Mouse (Mus musculus): ENCODE data around the gene Lrrc59.
A peak's percentile ranks its signal among the peaks of the same experiment; 100 is the strongest.

DNA sequence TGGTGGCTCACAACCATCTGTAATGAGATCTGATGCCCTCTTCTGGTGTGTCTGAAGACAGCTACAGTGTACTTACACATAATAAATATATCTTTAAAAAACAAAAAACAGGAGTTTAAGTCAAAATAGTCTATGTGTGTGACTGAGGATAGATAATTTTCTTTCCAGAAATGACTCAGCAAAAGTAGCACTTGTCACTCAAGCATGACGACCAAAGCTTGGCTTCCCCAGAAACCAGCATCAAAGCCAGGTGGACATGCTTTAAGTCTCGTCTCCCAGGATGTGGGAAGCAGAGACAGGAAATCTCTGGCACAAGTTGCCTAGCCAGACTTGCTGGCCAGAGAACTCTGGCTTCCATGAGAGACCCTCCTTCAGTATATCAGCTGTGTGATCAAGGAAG lies 7.4 kb upstream of the Lrrc59 start:
- TF ChIP-seq POLR2A (IDR thresholded peaks at IDR 0.05; ENCODE audit: low read depth, low read length) (no peak), CTCF (conservative IDR thresholded peaks at IDR 0.05 in 1 of 2, IDR thresholded peaks at IDR 0.05 in 1 of 2; ENCODE audit: low read depth in 2 of 2, low read length in 2 of 2) (peak in 1 of 2 experiments; percentile 12; a peak in 1 of 4 replicates), NELFE (IDR thresholded peaks at IDR 0.05; ENCODE audit: low read depth, low read length) (no peak), KAT2A (IDR thresholded peaks at IDR 0.05; ENCODE audit: insufficient replicate concordance, low read length) (no peak), USF1 (IDR thresholded peaks at IDR 0.05; ENCODE audit: low read depth, low read length) (no peak), EP300 (IDR thresholded peaks at IDR 0.05; ENCODE audit: low read length) (peak; percentile 92), POLR2AphosphoS2 (IDR thresholded peaks at IDR 0.05; ENCODE audit: low read depth, low read length) (no peak), RAD21 (IDR thresholded peaks at IDR 0.05; ENCODE audit: low read depth, low read length) (no peak), MAFK (IDR thresholded peaks at IDR 0.05; ENCODE audit: insufficient replicate concordance, low read length) (peak; percentile 60; the same call in 1 of the 2 replicates), MXI1 (IDR thresholded peaks at IDR 0.05; ENCODE audit: low read depth, low read length) (no peak), MYC (IDR thresholded peaks at IDR 0.05; ENCODE audit: low read depth, low read length) (0 out of 2 replicates have a peak, but pooled peaks have one; percentile 57), BHLHE40 (IDR thresholded peaks at IDR 0.05; ENCODE audit: low read depth, low read length) (peak; percentile 60), SMC3 (IDR thresholded peaks at IDR 0.05; ENCODE audit: low read depth, low read length) (no peak)
